Mouse (Mus musculus) urinary bladder, postnatal 14 days (tissue): Measurements from ENCODE around the gene Rngtt.

Experiments
- DNase-seq: peaks from one replicate; pipeline ENCODE4 v3.0.0; 2021; ENCODE audit warnings: low spot score

Rngtt gene

GRCm38 (mm10) chr4:33514108-33515000, 204.2 kb downstream of the Rngtt start:
- DNase-seq: no peak

GRCm38 (mm10) chr4:33520196-33520595, 210.1 kb downstream of the Rngtt start:
- DNase-seq: no peak

DNA sequence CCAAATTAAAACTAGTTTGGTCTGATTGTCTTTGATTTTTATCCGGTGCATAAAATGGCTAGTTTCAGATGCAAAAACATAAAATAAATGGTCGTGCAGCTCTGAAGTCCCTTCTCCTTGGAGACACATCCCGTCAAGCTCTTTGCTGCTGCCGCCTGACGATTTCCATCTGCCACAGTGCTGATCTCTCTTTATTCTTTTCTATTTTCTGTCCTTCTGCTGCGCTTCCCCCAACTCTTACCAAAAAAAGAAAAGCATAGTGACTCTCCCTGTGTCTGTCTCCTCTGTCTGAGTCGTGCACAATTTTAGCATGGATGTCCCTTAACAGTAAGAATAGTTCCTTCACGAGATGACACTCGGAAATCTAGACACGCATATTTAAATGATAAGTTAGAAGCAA, 210.8 kb downstream of the Rngtt start:
- DNase-seq: no peak

DNA sequence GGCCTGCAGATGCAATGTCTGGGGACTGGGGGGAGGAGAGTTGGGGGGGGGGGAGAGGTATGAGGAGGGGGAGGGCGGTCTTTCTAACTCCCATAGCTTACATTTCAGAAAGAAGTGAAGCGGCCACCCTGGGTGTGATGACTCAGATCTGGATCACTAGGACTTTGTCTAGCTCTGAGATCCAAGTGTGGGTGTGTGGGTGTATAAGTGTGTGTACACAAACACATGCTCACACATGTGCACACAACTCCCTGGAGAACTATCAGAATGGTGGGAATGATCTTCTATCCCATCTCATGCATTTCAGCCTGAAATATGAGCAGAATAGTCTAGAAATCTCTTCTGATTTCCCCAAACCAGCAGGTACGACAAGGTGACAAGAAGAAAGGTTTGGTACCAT, 213.7 kb downstream of the Rngtt start:
- DNase-seq: no peak

GRCm38 (mm10) chr4:33524481-33525141, 214.5 kb downstream of the Rngtt start:
- DNase-seq: peak; percentile 33

- DNase-seq: no peak
Observed at GRCm38 (mm10) chr4:33525272-33525671, 215.2 kb downstream of the Rngtt start.

GRCm38 (mm10) chr4:33526092-33526491, 216.0 kb downstream of the Rngtt start:
- DNase-seq: no peak

- DNase-seq: no peak
Observed at GRCm38 (mm10) chr4:33526675-33527074, 216.6 kb downstream of the Rngtt start.

DNA sequence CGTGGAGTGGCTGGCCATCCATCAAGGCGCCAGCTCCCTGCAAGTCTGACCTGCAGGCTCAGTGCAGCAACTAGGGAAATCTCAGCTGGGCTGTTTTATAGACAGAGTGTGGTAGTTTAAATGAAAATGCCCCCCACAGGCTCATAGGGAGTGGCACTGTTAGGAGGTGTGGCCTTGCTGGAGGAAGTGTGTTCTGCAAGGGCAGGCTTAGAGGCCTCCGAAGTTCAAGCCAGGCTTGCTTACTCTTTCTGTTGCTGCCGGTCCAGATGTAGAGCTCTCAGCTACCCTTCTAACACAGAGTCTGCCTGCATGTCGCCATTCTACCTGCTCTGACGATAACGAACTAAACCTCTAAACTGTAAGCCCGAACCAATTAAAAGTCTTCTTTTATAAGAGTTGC, 222.5 kb downstream of the Rngtt start:
- no peak for DNase-seq

GRCm38 (mm10) chr4:33544755-33545576, 234.9 kb downstream of the Rngtt start:
- DNase-seq: no peak

- peak; percentile 29 for DNase-seq
Observed at GRCm38 (mm10) chr4:33545577-33545879, 235.4 kb downstream of the Rngtt start.

DNA sequence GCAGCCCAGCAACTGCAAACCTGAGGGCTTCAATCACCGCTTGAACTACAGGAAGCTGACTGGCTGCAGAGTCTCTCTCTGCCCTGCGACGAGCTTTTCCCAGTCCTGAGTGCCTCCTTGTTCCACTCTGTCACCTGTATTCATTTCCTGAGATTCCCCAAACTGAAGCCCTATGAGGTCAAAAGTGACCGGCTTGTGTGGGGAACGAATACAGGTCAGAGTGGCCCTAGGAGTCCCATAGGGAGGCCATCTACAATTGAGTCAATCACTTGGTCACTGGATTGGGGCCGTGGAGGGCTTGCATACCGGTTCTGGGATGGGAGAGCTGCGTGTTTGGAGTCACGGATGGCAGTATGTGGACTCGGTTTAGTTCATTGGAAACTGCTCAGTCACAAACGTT, 236.2 kb downstream of the Rngtt start:
- DNase-seq: no peak

DNA sequence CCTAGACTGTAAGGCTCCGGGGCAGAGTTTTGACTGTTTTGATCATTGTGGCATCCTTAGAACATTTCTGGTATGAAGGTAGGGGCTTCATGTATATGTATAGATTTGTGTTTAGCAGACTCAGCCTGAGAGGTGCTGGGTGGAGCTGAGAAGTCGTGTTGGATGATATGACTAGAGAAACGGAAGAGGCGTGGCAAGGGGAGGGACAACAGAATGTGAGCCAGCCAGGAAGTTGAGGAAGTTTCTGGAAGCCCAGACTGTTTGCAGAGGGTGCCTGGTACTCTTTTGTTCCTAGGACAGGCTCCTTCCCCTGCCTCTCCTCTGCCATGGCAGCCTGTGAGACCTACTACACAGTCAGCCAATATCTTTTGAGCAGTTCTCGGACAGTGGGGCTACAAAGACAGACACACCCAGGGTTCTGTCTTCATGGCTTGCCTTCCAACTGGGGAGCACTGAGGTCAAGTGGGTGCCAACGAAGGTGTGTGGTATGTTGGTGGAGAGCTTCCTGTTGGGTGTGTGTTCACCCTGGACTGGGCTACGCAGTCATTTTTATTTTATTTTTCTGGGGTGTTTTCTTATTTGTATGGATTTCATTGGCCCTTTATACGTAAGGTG, 237.3 kb downstream of the Rngtt start:
- DNase-seq: no peak

DNA sequence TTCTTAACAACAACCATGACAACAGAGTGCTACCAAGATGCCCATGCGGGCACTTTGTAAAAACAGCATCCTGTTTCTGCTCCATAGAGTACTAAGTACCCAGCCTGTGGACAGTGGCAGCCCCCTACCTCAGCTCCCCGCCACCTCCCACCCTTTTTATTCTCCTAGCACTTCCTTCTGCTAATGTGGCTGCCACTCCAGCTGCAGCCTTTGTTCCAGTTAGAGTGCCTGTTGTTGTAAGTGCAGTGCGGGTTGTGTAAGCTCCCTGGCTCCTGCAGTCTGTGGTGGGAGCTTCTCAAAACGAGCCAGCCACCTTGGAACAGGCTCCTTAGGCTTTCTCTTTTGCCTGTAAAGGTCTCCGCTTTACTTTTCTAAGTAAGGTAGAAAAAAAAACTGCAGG, 239.5 kb downstream of the Rngtt start:
- DNase-seq: no peak
